In the genomic region with DNA sequence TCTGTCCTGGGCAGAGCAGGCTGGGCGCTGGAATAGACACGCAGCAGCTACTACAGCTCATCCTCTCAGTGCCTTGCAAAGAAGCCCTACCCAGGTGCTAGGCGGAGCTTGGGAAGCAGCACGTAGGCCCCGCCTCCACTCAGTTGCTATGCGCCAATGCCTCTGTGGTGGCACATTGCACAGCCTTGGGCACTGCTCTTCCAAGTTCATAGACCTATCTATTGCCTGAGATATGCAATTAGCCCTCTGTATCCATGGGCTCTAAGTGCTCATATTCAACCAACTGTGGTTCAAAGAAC, we compare ENCODE assay signal across 9 mouse cellular contexts.
DNase-seq lines count a peak whose midpoint lies in the region; ATAC-seq lines count a peak whose summit lies in the region.
"Had no signal": no experiment of that assay in that cellular context is flagged by ENCODE, and none has a peak within 500 bp of the region (broad histone marks: within the 10 kb centered on the region; RNA-seq: fewer than 3 reads in every experiment).

No protein-coding gene starts in this region.

- H3K9ac ChIP-seq in forebrain, embryonic 16.5 days (replicated peaks; ENCODE audit: low read depth, low read length), result no peak overlapping the region
- H3K9ac ChIP-seq in intestine, embryonic 14.5 days (ENCODE audit: low read length), result no peak overlapping the region
- H3K9ac ChIP-seq: hindbrain, embryonic 15.5 days had no signal

- peaks cover 57% of the 10 kb centered on the region for H3K4me1 ChIP-seq in forebrain, embryonic 10.5 days
- H3K4me1 ChIP-seq in forebrain, embryonic 16.5 days (replicated peaks; ENCODE audit: control insufficient read depth, insufficient read depth, low read length), result peaks cover 20% of the 10 kb centered on the region
- H3K4me1 ChIP-seq in intestine, embryonic 14.5 days (replicated peaks; ENCODE audit: control insufficient read depth, insufficient read depth, low read length), result peaks cover 31% of the 10 kb centered on the region

- peak overlapping the region; percentile 65 for H3K27ac ChIP-seq in forebrain, embryonic 10.5 days
- no peak overlapping the region for H3K27ac ChIP-seq in forebrain, embryonic 16.5 days (ENCODE audit: low read length)
- H3K27ac ChIP-seq in intestine, embryonic 14.5 days (ENCODE audit: low read depth), result no peak overlapping the region
- H3K27ac ChIP-seq: hindbrain, embryonic 15.5 days had no signal

- no peak; the same call in 1 of the 2 replicates for ATAC-seq in forebrain, embryonic 16.5 days
- ATAC-seq in intestine, embryonic 14.5 days (replicated peaks; ENCODE audit: low FRiP score, low TSS enrichment, low read depth), result peak; percentile 58

- H3K27me3 ChIP-seq in forebrain, embryonic 10.5 days (ENCODE audit: poor library complexity, severe bottlenecking), result peaks cover 10% of the 10 kb centered on the region; the same call in 1 of the 2 replicates
- no peaks in the 10 kb centered on the region for H3K27me3 ChIP-seq in forebrain, embryonic 16.5 days (replicated peaks; ENCODE audit: control insufficient read depth, insufficient read depth, low read length)
- H3K27me3 ChIP-seq in intestine, embryonic 14.5 days (replicated peaks; ENCODE audit: control insufficient read depth, insufficient read depth, low read length), result no peaks in the 10 kb centered on the region
- H3K27me3 ChIP-seq: hindbrain, embryonic 15.5 days had no signal

- no peaks in the 10 kb centered on the region for H3K9me3 ChIP-seq in forebrain, embryonic 10.5 days
- no peaks in the 10 kb centered on the region for H3K9me3 ChIP-seq in forebrain, embryonic 16.5 days (ENCODE audit: control insufficient read depth, low read length)
- no peaks in the 10 kb centered on the region for H3K9me3 ChIP-seq in intestine, embryonic 14.5 days (ENCODE audit: control insufficient read depth, low read length)
- H3K9me3 ChIP-seq: hindbrain, embryonic 15.5 days had no signal

- DNase-seq in forebrain, embryonic 10.5 days (ENCODE audit: extremely low spot score, low spot score), result peak; percentile 26
- peak; percentile 37 for DNase-seq in right cerebral cortex, adult 18-20 months
- no peak for DNase-seq in right cerebral cortex, postnatal 14 days
- DNase-seq in intestine, embryonic 14.5 days (ENCODE audit: low spot score), result peak; percentile 65
- peak; percentile 26 to 35 for DNase-seq in lung, postnatal 4 days
- no peak for DNase-seq in cerebellum, adult 9-10 months
- no peak for DNase-seq in heart, postnatal 36 days

- WGBS in forebrain, embryonic 10.5 days, result 24% methylated on average over 6 of the region's 6 CpGs
- WGBS in forebrain, embryonic 16.5 days, result 29% methylated on average over 6 of the region's 6 CpGs
- WGBS in intestine, embryonic 14.5 days, result 42% methylated on average over 6 of the region's 6 CpGs

- peak overlapping the region; percentile 12; the same call in 1 of the 2 replicates for H3K4me3 ChIP-seq in forebrain, embryonic 10.5 days
- H3K4me3 ChIP-seq in forebrain, embryonic 16.5 days (replicated peaks; ENCODE audit: low read length), result no peak overlapping the region
- no peak overlapping the region for H3K4me3 ChIP-seq in intestine, embryonic 14.5 days (ENCODE audit: low read depth, low read length)
- H3K4me3 ChIP-seq: hindbrain, embryonic 15.5 days had no signal

- intact Hi-C loops in heart, postnatal 36 days (cut with DNase I), result no loop called here

- no peak overlapping the region for H3K4me2 ChIP-seq in forebrain, embryonic 16.5 days (ENCODE audit: low read length)
- H3K4me2 ChIP-seq in intestine, embryonic 14.5 days (ENCODE audit: low read length), result peak overlapping the region; percentile 31
- H3K4me2 ChIP-seq: hindbrain, embryonic 15.5 days had no signal

- H3K36me3 ChIP-seq in forebrain, embryonic 10.5 days (replicated peaks), result no peaks in the 10 kb centered on the region
- H3K36me3 ChIP-seq in forebrain, embryonic 16.5 days (ENCODE audit: control insufficient read depth, insufficient read depth), result no peaks in the 10 kb centered on the region
- H3K36me3 ChIP-seq in intestine, embryonic 14.5 days (ENCODE audit: control insufficient read depth, insufficient read depth, low read length), result no peaks in the 10 kb centered on the region
- H3K36me3 ChIP-seq: hindbrain, embryonic 15.5 days had no signal

Comparison
In these comparisons a context has a peak if more than half of its experiments do, and no peak if none do; other contexts are left out.
1. DNase-seq: peak in forebrain, embryonic 10.5 days (single experiment), right cerebral cortex, adult 18-20 months (single experiment), intestine, embryonic 14.5 days (single experiment) and lung, postnatal 4 days (2 of 2); none in right cerebral cortex, postnatal 14 days (single experiment), cerebellum, adult 9-10 months (single experiment) and heart, postnatal 36 days (0 of 2).